Mouse (Mus musculus) limb, embryonic 13.5 days (tissue): ENCODE data around the gene Mark4. TPM values are rescaled to one million over a fixed set of nuclear protein-coding genes. Genes with fewer than 3 reads are reported as not detected.

Experiments
- ATAC-seq: fragments of 200-750 bp; cut with Nextera tagmentation; 2 replicates; pipeline ENCODE4 v1.8.0; 2017; ENCODE audit warnings: low read depth, moderate number of reproducible peaks, moderate TSS enrichment; ENCODE audit not compliant: low FRiP score
- H3K27ac ChIP-seq: fragments of 300-500 bp; sonication (generic); 2 replicates; pipeline ENCODE4 v1.5.1; 2015; ENCODE audit warnings: inconsistent platforms, mild to moderate bottlenecking, moderate library complexity
- H3K27me3 ChIP-seq: fragments of 300-500 bp; sonication (generic); 2 replicates; pipeline ENCODE4 v1.6.1; 2015; ENCODE audit warnings: mild to moderate bottlenecking, inconsistent platforms
- H3K36me3 ChIP-seq: fragments of 300-500 bp; sonication (generic); 2 replicates; pipeline ENCODE4 v1.6.1; 2015; ENCODE audit warnings: inconsistent platforms, mild to moderate bottlenecking, moderate library complexity
- H3K4me1 ChIP-seq: fragments of 300-500 bp; sonication (generic); 2 replicates; pipeline ENCODE4 v1.6.1; 2015; ENCODE audit warnings: inconsistent platforms
- H3K4me2 ChIP-seq: fragments of 300-500 bp; sonication (generic); replicated peaks from 2 replicates; pipeline ENCODE4 v1.6.1; 2015; ENCODE audit warnings: inconsistent platforms, mild to moderate bottlenecking, moderate library complexity
- H3K4me3 ChIP-seq: fragments of 300-500 bp; sonication (generic); 2 replicates; pipeline ENCODE4 v1.5.1; 2015; ENCODE audit warnings: moderate library complexity, mild to moderate bottlenecking, inconsistent platforms
- H3K9ac ChIP-seq: fragments of 300-500 bp; sonication (generic); 2 replicates; pipeline ENCODE4 v1.6.1; 2015; ENCODE audit warnings: mild to moderate bottlenecking, inconsistent platforms
- H3K9me3 ChIP-seq: fragments of 300-500 bp; sonication (generic); 2 replicates; pipeline ENCODE4 v1.6.1; 2016; ENCODE audit warnings: inconsistent platforms
- WGBS: fragments of 180-500 bp; shearing (Covaris S2); methylation state at CpG from one replicate; pipeline ENCODE4 v1.1.7; 2015; 5-methylcytosine and 5-hydroxymethylcytosine counted together
- polyA plus RNA-seq: library from polyadenylated mRNA; unstranded; fragments of >200 nt; fragmentation: Nextera tagmentation; extraction: Ambion mirVana; gene quantifications from 2 replicates; pipeline ENCODE4 v1.2.1, GENCODE M21; 2015

The Mark4 gene
- polyA plus RNA-seq, 1 experiment from 2014 or later: 9.8 TPM

GRCm38 (mm10) chr7:19427999-19428650 lies 30.5 kb downstream of the Mark4 start:
- Histone ChIP-seq H3K9me3 (peaks cover 4% of the 10 kb centered on the region; the same call in 1 of the 2 replicates), H3K4me1 (no peaks in the 10 kb centered on the region), H3K4me3 (no peak overlapping the region), H3K27me3 (no peaks in the 10 kb centered on the region), H3K9ac (no peak overlapping the region), H3K36me3 (peaks cover 85% of the 10 kb centered on the region), H3K27ac (no peak overlapping the region), H3K4me2 (no peak overlapping the region)
- 68% methylated on average over 15 of the region's 15 CpGs for WGBS
- ATAC-seq: no peak

GRCm38 (mm10) chr7:19426888-19427287 lies 31.7 kb downstream of the Mark4 start:
- H3K4me1 ChIP-seq: no peaks in the 10 kb centered on the region
- H3K9me3 ChIP-seq: no peaks in the 10 kb centered on the region
- H3K4me3 ChIP-seq: no peak overlapping the region
- 92% methylated on average over 6 of the region's 6 CpGs for WGBS
- peaks cover 72% of the 10 kb centered on the region for H3K36me3 ChIP-seq
- H3K27ac ChIP-seq: no peak overlapping the region
- H3K27me3 ChIP-seq: peaks cover 6% of the 10 kb centered on the region
- H3K9ac ChIP-seq: no peak overlapping the region
- no peak overlapping the region for H3K4me2 ChIP-seq
- ATAC-seq: no peak

GRCm38 (mm10) chr7:19426349-19426748 lies 32.3 kb downstream of the Mark4 start:
- Histone ChIP-seq H3K9me3 (no peaks in the 10 kb centered on the region), H3K4me1 (no peaks in the 10 kb centered on the region), H3K36me3 (peaks cover 67% of the 10 kb centered on the region), H3K4me3 (no peak overlapping the region), H3K27ac (no peak overlapping the region), H3K4me2 (no peak overlapping the region), H3K27me3 (peaks cover 12% of the 10 kb centered on the region), H3K9ac (no peak overlapping the region)
- ATAC-seq: no peak
- 76% methylated on average over 6 of the region's 6 CpGs for WGBS

- Histone ChIP-seq H3K27me3 (peaks cover 35% of the 10 kb centered on the region), H3K9ac (no peak overlapping the region), H3K27ac (no peak overlapping the region), H3K4me2 (no peak overlapping the region), H3K4me3 (no peak overlapping the region), H3K36me3 (peaks cover 44% of the 10 kb centered on the region), H3K9me3 (no peaks in the 10 kb centered on the region), H3K4me1 (peaks cover 4% of the 10 kb centered on the region; the same call in 1 of the 2 replicates)
- WGBS: 64% methylated on average over 4 of the region's 4 CpGs
- ATAC-seq: no peak
These were observed 34.6 kb downstream of the Mark4 start for GRCm38 (mm10) chr7:19424051-19424450.

GRCm38 (mm10) chr7:19423083-19423482 lies 35.5 kb downstream of the Mark4 start:
- Histone ChIP-seq H3K27me3 (peaks cover 44% of the 10 kb centered on the region), H3K4me2 (no peak overlapping the region), H3K4me3 (no peak overlapping the region), H3K9me3 (peaks cover 2% of the 10 kb centered on the region; the same call in 1 of the 2 replicates), H3K27ac (no peak overlapping the region), H3K36me3 (peaks cover 34% of the 10 kb centered on the region), H3K4me1 (peaks cover 4% of the 10 kb centered on the region; the same call in 1 of the 2 replicates), H3K9ac (no peak overlapping the region)
- no peak for ATAC-seq
- WGBS: 89% methylated on average over 3 of the region's 3 CpGs

- Histone ChIP-seq H3K4me1 (peaks cover 4% of the 10 kb centered on the region; the same call in 1 of the 2 replicates), H3K4me3 (peak overlapping the region; percentile 36), H3K27ac (no peak overlapping the region), H3K4me2 (peak overlapping the region; percentile 63), H3K36me3 (peaks cover 14% of the 10 kb centered on the region), H3K9me3 (peaks cover 4% of the 10 kb centered on the region; the same call in 1 of the 2 replicates), H3K27me3 (peaks cover 60% of the 10 kb centered on the region), H3K9ac (no peak overlapping the region)
- ATAC-seq: peak; percentile 93
- 11% methylated on average over 43 of the region's 43 CpGs for WGBS
These were observed 37.6 kb downstream of the Mark4 start for GRCm38 (mm10) chr7:19420821-19421636.

GRCm38 (mm10) chr7:19420121-19420520 lies 38.5 kb downstream of the Mark4 start:
- Histone ChIP-seq H3K9ac (no peak overlapping the region), H3K4me2 (no peak overlapping the region; the same call in 1 of the 2 replicates), H3K27ac (no peak overlapping the region), H3K9me3 (peaks cover 4% of the 10 kb centered on the region; the same call in 1 of the 2 replicates), H3K4me1 (peaks cover 4% of the 10 kb centered on the region; the same call in 1 of the 2 replicates), H3K36me3 (peaks cover 5% of the 10 kb centered on the region), H3K27me3 (peaks cover 60% of the 10 kb centered on the region), H3K4me3 (0 out of 2 replicates have a peak overlapping the region, but pooled peaks have one; percentile 3)
- whole genome bisulfite sequencing: 7% methylated on average over 28 of the region's 28 CpGs
- ATAC-seq: no peak

GRCm38 (mm10) chr7:19416590-19416989 lies 42.0 kb downstream of the Mark4 start:
- Histone ChIP-seq H3K27me3 (peaks cover 54% of the 10 kb centered on the region), H3K4me3 (no peak overlapping the region), H3K9me3 (peaks cover 4% of the 10 kb centered on the region; the same call in 1 of the 2 replicates), H3K9ac (no peak overlapping the region), H3K4me2 (no peak overlapping the region), H3K4me1 (peaks cover 4% of the 10 kb centered on the region; the same call in 1 of the 2 replicates), H3K36me3 (no peaks in the 10 kb centered on the region), H3K27ac (no peak overlapping the region)
- 75% methylated on average over 15 of the region's 15 CpGs for WGBS
- no peak for ATAC-seq

GRCm38 (mm10) chr7:19413525-19413924 lies 45.1 kb downstream of the Mark4 start:
- Histone ChIP-seq H3K27ac (no peak overlapping the region), H3K27me3 (peaks cover 23% of the 10 kb centered on the region), H3K9ac (no peak overlapping the region), H3K36me3 (no peaks in the 10 kb centered on the region), H3K4me2 (no peak overlapping the region), H3K4me1 (0 out of 2 replicates have a peak, but pooled peaks cover 8% of the 10 kb centered on the region), H3K9me3 (peaks cover 4% of the 10 kb centered on the region; the same call in 1 of the 2 replicates), H3K4me3 (no peak overlapping the region)
- WGBS: 86% methylated on average over 3 of the region's 3 CpGs
- no peak for ATAC-seq

GRCm38 (mm10) chr7:19411783-19412182 lies 46.8 kb downstream of the Mark4 start:
- H3K4me2 ChIP-seq: no peak overlapping the region
- H3K27ac ChIP-seq: no peak overlapping the region
- H3K27me3 ChIP-seq: peaks cover 7% of the 10 kb centered on the region
- no peaks in the 10 kb centered on the region; the same call in 1 of the 2 replicates for H3K9me3 ChIP-seq
- no peak overlapping the region for H3K9ac ChIP-seq
- 0 out of 2 replicates have a peak, but pooled peaks cover 8% of the 10 kb centered on the region for H3K4me1 ChIP-seq
- H3K4me3 ChIP-seq: no peak overlapping the region
- no peaks in the 10 kb centered on the region for H3K36me3 ChIP-seq
- 75% methylated on average over 5 of the region's 5 CpGs for WGBS
- no peak; the same call in 1 of the 2 replicates for ATAC-seq

- Histone ChIP-seq H3K36me3 (no peaks in the 10 kb centered on the region), H3K27ac (no peak overlapping the region), H3K27me3 (peaks cover 7% of the 10 kb centered on the region; the same call in 1 of the 2 replicates), H3K9me3 (no peaks in the 10 kb centered on the region; the same call in 1 of the 2 replicates), H3K4me2 (no peak overlapping the region), H3K9ac (no peak overlapping the region), H3K4me1 (0 out of 2 replicates have a peak, but pooled peaks cover 8% of the 10 kb centered on the region), H3K4me3 (no peak overlapping the region)
- ATAC-seq: no peak
- 75% methylated on average over 11 of the region's 11 CpGs for WGBS
These were observed 47.8 kb downstream of the Mark4 start for GRCm38 (mm10) chr7:19410766-19411344.
